In the genomic region with DNA sequence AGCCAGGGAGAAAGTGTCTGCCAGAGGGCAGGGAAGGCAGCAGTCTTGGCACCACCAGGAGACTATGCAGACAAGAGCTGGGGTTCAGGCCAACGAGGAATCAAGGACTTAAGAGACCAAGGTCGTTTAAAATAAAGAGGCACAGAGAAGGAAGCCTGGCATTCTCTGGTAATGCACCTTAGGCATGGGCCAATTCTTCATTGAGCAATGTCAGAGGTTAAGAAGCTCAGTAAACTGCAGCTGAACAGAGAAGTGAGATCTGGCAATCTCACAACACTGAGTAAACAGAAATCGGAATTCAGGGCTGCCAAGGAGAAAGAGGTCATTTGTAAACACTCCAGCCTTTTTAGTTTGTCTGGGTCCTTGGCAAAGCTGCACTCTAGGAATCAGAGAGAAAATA, we compare ENCODE assay signal across 11 mouse cellular contexts.
DNase-seq lines count a peak whose midpoint lies in the region; ATAC-seq and TF ChIP-seq lines count a peak whose summit lies in the region.
"Had no signal": no experiment of that assay in that cellular context is flagged by ENCODE, and none has a peak within 500 bp of the region (broad histone marks: within the 10 kb centered on the region; RNA-seq: fewer than 3 reads in every experiment).

No protein-coding gene starts in this region.

- H3K9ac ChIP-seq in forebrain, postnatal 0 days, result no peak overlapping the region
- H3K9ac ChIP-seq in forebrain, embryonic 12.5 days, result no peak overlapping the region
- H3K9ac ChIP-seq in heart, embryonic 16.5 days (ENCODE audit: low read length), result no peak overlapping the region
- H3K9ac ChIP-seq: neural tube, embryonic 13.5 days had no signal

- no peak overlapping the region for H3K4me3 ChIP-seq in forebrain, postnatal 0 days (ENCODE audit: low read depth, low read length)
- no peak overlapping the region for H3K4me3 ChIP-seq in forebrain, embryonic 12.5 days (replicated peaks)
- H3K4me3 ChIP-seq in heart, embryonic 16.5 days (ENCODE audit: low read length), result no peak overlapping the region
- no peak overlapping the region for H3K4me3 ChIP-seq in lung, adult 2 months (replicated peaks; ENCODE audit: extremely low read depth, low read depth, low read length)
- H3K4me3 ChIP-seq in limb, embryonic 10.5 days, result no peak overlapping the region
- H3K4me3 ChIP-seq: left cerebral cortex, adult 2 months; neural tube, embryonic 13.5 days had no signal

- H3K9me3 ChIP-seq in forebrain, postnatal 0 days (ENCODE audit: low read length), result no peaks in the 10 kb centered on the region
- H3K9me3 ChIP-seq in forebrain, embryonic 12.5 days, result no peaks in the 10 kb centered on the region
- H3K9me3 ChIP-seq in heart, embryonic 16.5 days (replicated peaks; ENCODE audit: control insufficient read depth, low read length), result 0 out of 2 replicates have a peak, but pooled peaks cover 5% of the 10 kb centered on the region
- H3K9me3 ChIP-seq in limb, embryonic 10.5 days (replicated peaks), result no peaks in the 10 kb centered on the region
- H3K9me3 ChIP-seq: neural tube, embryonic 13.5 days had no signal

- H3K36me3 ChIP-seq in forebrain, postnatal 0 days (ENCODE audit: insufficient read depth), result no peaks in the 10 kb centered on the region
- no peaks in the 10 kb centered on the region for H3K36me3 ChIP-seq in forebrain, embryonic 12.5 days (replicated peaks)
- H3K36me3 ChIP-seq in heart, embryonic 16.5 days (ENCODE audit: control insufficient read depth, insufficient read depth), result no peaks in the 10 kb centered on the region
- no peaks in the 10 kb centered on the region for H3K36me3 ChIP-seq in limb, embryonic 10.5 days
- H3K36me3 ChIP-seq: neural tube, embryonic 13.5 days had no signal

- H3K27me3 ChIP-seq in forebrain, postnatal 0 days (ENCODE audit: insufficient read depth, low read length), result no peaks in the 10 kb centered on the region
- no peaks in the 10 kb centered on the region for H3K27me3 ChIP-seq in forebrain, embryonic 12.5 days
- no peaks in the 10 kb centered on the region for H3K27me3 ChIP-seq in heart, embryonic 16.5 days (ENCODE audit: control insufficient read depth, insufficient read depth, low read length)
- no peaks in the 10 kb centered on the region for H3K27me3 ChIP-seq in limb, embryonic 10.5 days (ENCODE audit: low read depth, poor library complexity, severe bottlenecking)
- H3K27me3 ChIP-seq: CH12.LX; neural tube, embryonic 13.5 days had no signal

- 23% methylated on average over 3 of the region's 3 CpGs for whole genome bisulfite sequencing in forebrain, postnatal 0 days
- WGBS in forebrain, embryonic 12.5 days, result 52% methylated on average over 3 of the region's 3 CpGs
- WGBS in heart, embryonic 16.5 days, result 16% methylated on average over 3 of the region's 3 CpGs
- whole genome bisulfite sequencing in lung, adult 2 months, result 11% methylated on average over 3 of the region's 3 CpGs
- WGBS in limb, embryonic 10.5 days, result 45% methylated on average over 3 of the region's 3 CpGs

- no peak overlapping the region for H3K4me2 ChIP-seq in forebrain, postnatal 0 days (ENCODE audit: low read depth)
- H3K4me2 ChIP-seq in forebrain, embryonic 12.5 days, result no peak overlapping the region
- no peak overlapping the region for H3K4me2 ChIP-seq in heart, embryonic 16.5 days (ENCODE audit: low read depth, low read length)
- H3K4me2 ChIP-seq: neural tube, embryonic 13.5 days had no signal

- ATAC-seq in forebrain, postnatal 0 days, result peak; percentile 47
- ATAC-seq in forebrain, embryonic 12.5 days (ENCODE audit: low FRiP score), result no peak
- peak; percentile 55 for ATAC-seq in heart, embryonic 16.5 days (replicated peaks; ENCODE audit: extremely low read depth, insufficient read depth, low FRiP score)

- H3K4me1 ChIP-seq in forebrain, postnatal 0 days (ENCODE audit: insufficient read depth), result no peaks in the 10 kb centered on the region
- no peaks in the 10 kb centered on the region for H3K4me1 ChIP-seq in forebrain, embryonic 12.5 days
- H3K4me1 ChIP-seq in heart, embryonic 16.5 days (ENCODE audit: control insufficient read depth, insufficient read depth, low read length), result peaks cover 11% of the 10 kb centered on the region
- no peaks in the 10 kb centered on the region; the same call in none of the 2 replicates for H3K4me1 ChIP-seq in lung, adult 2 months (ENCODE audit: control insufficient read depth, insufficient read depth, low read length)
- no peaks in the 10 kb centered on the region for H3K4me1 ChIP-seq in limb, embryonic 10.5 days
- H3K4me1 ChIP-seq: neural tube, embryonic 13.5 days had no signal

- no peak overlapping the region for H3K27ac ChIP-seq in forebrain, postnatal 0 days (ENCODE audit: low read depth, low read length)
- no peak overlapping the region for H3K27ac ChIP-seq in forebrain, embryonic 12.5 days
- peak overlapping the region; percentile 30 for H3K27ac ChIP-seq in heart, embryonic 16.5 days (ENCODE audit: low read length)
- H3K27ac ChIP-seq in limb, embryonic 10.5 days, result no peak overlapping the region
- H3K27ac ChIP-seq: left cerebral cortex, adult 2 months; neural tube, embryonic 13.5 days had no signal

- TF ChIP-seq POLR2A in lung, adult 2 months (IDR thresholded peaks at IDR 0.05; ENCODE audit: borderline replicate concordance, extremely low read depth, low read depth, low read length), result no peak

- no peak for TF ChIP-seq CTCF in forebrain, postnatal 0 days (IDR thresholded peaks at IDR 0.05; ENCODE audit: low read depth)
- TF ChIP-seq CTCF in lung, adult 2 months (IDR thresholded peaks at IDR 0.05; ENCODE audit: insufficient read depth, low read length), result no peak

- DNase-seq in forebrain, postnatal 0 days, result peak; percentile 34
- DNase-seq in right cerebral cortex, adult 18-20 months, result peak; percentile 8
- no peak for DNase-seq in right cerebral cortex, postnatal 14 days
- DNase-seq in lung, adult 2 months, result peak; percentile 51
- DNase-seq in limb, embryonic 10.5 days (ENCODE audit: low spot score), result no peak
- no peak for DNase-seq in B cell, adult 2 months

Comparison
In these comparisons a context has a peak if more than half of its experiments do, and no peak if none do; other contexts are left out.
1. DNase-seq: peak in forebrain, postnatal 0 days (single experiment), right cerebral cortex, adult 18-20 months (single experiment) and lung, adult 2 months (single experiment); none in right cerebral cortex, postnatal 14 days (single experiment), limb, embryonic 10.5 days (single experiment) and B cell, adult 2 months (0 of 2).